Mouse (Mus musculus) hindbrain, embryonic 14.5 days (tissue): ENCODE data around the gene Pcp4l1. TPM values are rescaled to one million over a fixed set of nuclear protein-coding genes. Genes with fewer than 3 reads are reported as not detected.

ENCODE experiments used
- ATAC-seq: fragments of 200-750 bp; cut with Nextera tagmentation; 2 replicates; pipeline ENCODE4 v1.8.0; 2017; ENCODE audit warnings: moderate number of reproducible peaks, mild to moderate bottlenecking, moderate TSS enrichment, moderate library complexity; ENCODE audit not compliant: low FRiP score
- DNase-seq: peaks from one replicate; pipeline ENCODE4 v3.0.0-alpha.2; 2015; ENCODE audit warnings: low spot score
- H3K27ac ChIP-seq: fragments of 300-500 bp; sonication (generic); 2 replicates; pipeline ENCODE4 v1.5.1; 2014; ENCODE audit warnings: mild to moderate bottlenecking, moderate library complexity
- H3K27me3 ChIP-seq: fragments of 300-500 bp; sonication (generic); 2 replicates; pipeline ENCODE4 v1.6.1; 2014; ENCODE audit warnings: mild to moderate bottlenecking, low read length, mixed read lengths; ENCODE audit not compliant: control insufficient read depth, insufficient read depth
- H3K36me3 ChIP-seq: fragments of 300-500 bp; sonication (generic); replicated peaks from 2 replicates; pipeline ENCODE4 v1.6.1; 2014; ENCODE audit not compliant: control insufficient read depth, insufficient read depth
- H3K4me1 ChIP-seq: fragments of 300-500 bp; sonication (generic); replicated peaks from 2 replicates; pipeline ENCODE4 v1.6.1; 2014; ENCODE audit warnings: antibody characterized with exemption, low read length, mixed read lengths; ENCODE audit not compliant: control insufficient read depth, insufficient read depth
- H3K4me2 ChIP-seq: fragments of 300-500 bp; sonication (generic); replicated peaks from 2 replicates; pipeline ENCODE4 v1.6.1; 2014; ENCODE audit warnings: mild to moderate bottlenecking, moderate library complexity
- H3K4me3 ChIP-seq: fragments of 300-500 bp; sonication (generic); replicated peaks from 2 replicates; pipeline ENCODE4 v1.5.1; 2014; ENCODE audit warnings: mild to moderate bottlenecking, low read length
- H3K9ac ChIP-seq: fragments of 300-500 bp; sonication (generic); 2 replicates; pipeline ENCODE4 v1.6.1; 2014
- H3K9me3 ChIP-seq: fragments of 300-500 bp; sonication (generic); 2 replicates; pipeline ENCODE4 v1.6.1; 2016; ENCODE audit warnings: low read length; ENCODE audit not compliant: control insufficient read depth
- WGBS: fragments of 180-500 bp; shearing (Covaris S2); extraction: QIAGEN DNeasy Blood & Tissue Kit; methylation state at CpG from one replicate; pipeline ENCODE4 v1.1.7; 2014; 5-methylcytosine and 5-hydroxymethylcytosine counted together
- polyA plus RNA-seq: library from polyadenylated mRNA; unstranded; fragments of >200 nt; fragmentation: Nextera tagmentation; extraction: Ambion mirVana; gene quantifications from 2 replicates; pipeline ENCODE4 v1.2.1, GENCODE M21; 2014

Pcp4l1 gene
- polyA plus RNA-seq, 1 experiment from 2014 or later = 55.1 TPM

DNA sequence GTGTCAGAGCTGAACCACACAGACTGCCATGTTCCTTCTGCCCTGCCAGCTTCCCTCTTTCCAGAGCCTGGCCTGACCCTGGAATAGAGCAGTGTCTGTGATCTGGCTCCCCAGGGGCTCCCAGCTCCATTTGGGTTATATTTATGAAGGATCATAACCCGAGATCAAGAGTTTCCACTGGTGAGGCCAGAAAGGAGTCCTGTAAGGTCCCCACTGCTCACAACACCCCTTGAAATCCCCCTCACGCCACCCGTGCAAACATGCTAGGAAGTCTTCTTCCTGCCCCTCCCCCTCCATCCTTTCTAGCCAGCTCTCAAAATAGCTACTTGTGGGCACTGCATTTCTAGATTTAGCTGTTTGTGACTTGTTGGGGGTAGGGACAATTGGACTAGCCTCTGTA is 12.4 kb downstream of the Pcp4l1 start:
- 80% methylated on average over 3 of the region's 3 CpGs for WGBS
- no peak overlapping the region for H3K27ac ChIP-seq
- H3K4me3 ChIP-seq = no peak overlapping the region
- H3K9ac ChIP-seq = no peak overlapping the region
- ATAC-seq = no peak
- DNase-seq = no peak
- H3K4me1 ChIP-seq = peaks cover 7% of the 10 kb centered on the region; the same call in 1 of the 2 replicates
- no peaks in the 10 kb centered on the region for H3K36me3 ChIP-seq
- H3K9me3 ChIP-seq = no peaks in the 10 kb centered on the region
- H3K4me2 ChIP-seq = no peak overlapping the region
- H3K27me3 ChIP-seq = no peaks in the 10 kb centered on the region

DNA sequence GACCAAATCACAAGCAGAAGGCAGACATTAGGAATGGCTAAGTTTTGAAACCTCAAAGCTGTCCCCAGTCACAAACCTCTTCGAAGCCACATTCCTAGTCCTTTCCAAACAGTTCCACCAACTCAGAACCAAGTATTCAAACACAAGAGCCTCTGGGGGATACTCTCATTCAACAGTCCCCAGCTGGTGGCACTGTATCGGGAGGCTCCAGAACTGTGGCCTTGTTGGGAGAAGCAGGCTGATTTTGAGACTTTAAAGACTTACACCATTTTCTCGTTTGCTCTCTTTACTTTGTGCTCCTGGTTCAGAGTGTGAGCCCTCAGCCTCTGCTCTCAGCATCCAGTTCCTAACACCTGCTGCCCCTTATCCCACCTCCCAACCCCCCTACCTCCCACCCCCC is 13.0 kb downstream of the Pcp4l1 start:
- Histone ChIP-seq H3K36me3 (no peaks in the 10 kb centered on the region), H3K9ac (no peak overlapping the region), H3K4me3 (no peak overlapping the region), H3K4me2 (no peak overlapping the region), H3K9me3 (no peaks in the 10 kb centered on the region), H3K4me1 (0 out of 2 replicates have a peak, but pooled peaks cover under 1% of the 10 kb centered on the region), H3K27ac (no peak overlapping the region), H3K27me3 (no peaks in the 10 kb centered on the region)
- ATAC-seq (no peak), DNase-seq (no peak)
- WGBS = 76% methylated on average over 3 of the region's 3 CpGs

DNA sequence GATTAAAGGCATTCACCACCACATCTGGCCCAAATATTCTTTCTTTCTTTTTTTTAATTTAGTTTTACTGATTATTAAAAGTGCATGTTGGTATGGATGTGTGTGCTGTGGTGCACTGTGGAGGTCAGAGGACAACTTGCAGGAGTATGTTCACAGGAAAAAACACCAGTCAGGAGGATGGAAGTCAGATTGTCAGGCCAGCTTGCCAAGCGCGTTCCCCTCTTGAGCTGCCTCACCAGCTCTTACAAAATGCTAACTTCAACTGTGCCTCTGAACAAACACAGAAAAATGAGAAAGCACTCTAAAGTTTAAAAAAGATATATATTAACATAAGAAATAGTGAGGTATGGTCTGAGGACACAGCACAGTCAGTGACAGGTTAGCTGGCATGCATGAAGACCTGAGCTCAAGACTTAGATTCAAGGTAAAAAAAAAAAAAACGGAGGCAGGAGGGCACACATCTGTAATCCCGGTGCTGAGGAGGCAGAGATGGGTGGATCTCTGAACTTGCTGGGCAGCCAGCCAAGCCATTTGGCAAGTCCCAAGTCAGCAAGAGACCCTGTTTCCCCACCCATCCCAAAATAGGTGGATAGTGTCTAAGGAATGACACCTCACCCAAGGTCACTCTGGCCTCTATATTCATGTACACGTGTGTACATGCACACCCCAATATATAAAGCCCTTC is 16.4 kb downstream of the Pcp4l1 start:
- DNase-seq = no peak
- H3K4me3 ChIP-seq = no peak overlapping the region
- H3K9ac ChIP-seq = no peak overlapping the region
- no peaks in the 10 kb centered on the region for H3K9me3 ChIP-seq
- ATAC-seq = no peak
- H3K27ac ChIP-seq = no peak overlapping the region
- H3K4me2 ChIP-seq = no peak overlapping the region
- no peaks in the 10 kb centered on the region for H3K4me1 ChIP-seq
- WGBS = 86% methylated on average over 5 of the region's 5 CpGs
- no peaks in the 10 kb centered on the region for H3K36me3 ChIP-seq
- no peaks in the 10 kb centered on the region for H3K27me3 ChIP-seq

DNA sequence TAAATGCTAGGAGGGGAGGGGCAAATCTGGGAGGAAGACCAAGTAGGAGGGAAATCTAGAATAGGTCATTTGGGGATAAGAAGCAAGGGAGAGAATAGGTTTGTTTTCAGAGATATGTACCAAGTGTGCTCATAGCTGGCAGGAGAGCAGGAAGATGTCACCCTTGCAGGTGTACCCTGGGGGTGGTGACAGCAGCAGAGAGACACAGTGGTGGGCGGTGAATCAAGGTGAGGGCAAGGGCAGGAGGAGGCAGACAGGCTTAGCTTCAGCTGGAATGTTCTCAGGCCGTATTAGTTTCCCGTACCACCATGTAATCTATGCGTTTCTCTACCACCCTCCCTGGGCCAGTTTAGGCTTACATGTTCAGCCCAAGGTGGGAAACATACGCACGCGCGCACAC is 23.3 kb downstream of the Pcp4l1 start:
- ATAC-seq = no peak
- Histone ChIP-seq H3K9me3 (no peaks in the 10 kb centered on the region), H3K4me1 (no peaks in the 10 kb centered on the region), H3K4me3 (no peak overlapping the region), H3K36me3 (no peaks in the 10 kb centered on the region), H3K9ac (no peak overlapping the region), H3K27me3 (no peaks in the 10 kb centered on the region), H3K4me2 (no peak overlapping the region), H3K27ac (no peak overlapping the region)
- 94% methylated on average over 8 of the region's 8 CpGs for WGBS
- DNase-seq = no peak

DNA sequence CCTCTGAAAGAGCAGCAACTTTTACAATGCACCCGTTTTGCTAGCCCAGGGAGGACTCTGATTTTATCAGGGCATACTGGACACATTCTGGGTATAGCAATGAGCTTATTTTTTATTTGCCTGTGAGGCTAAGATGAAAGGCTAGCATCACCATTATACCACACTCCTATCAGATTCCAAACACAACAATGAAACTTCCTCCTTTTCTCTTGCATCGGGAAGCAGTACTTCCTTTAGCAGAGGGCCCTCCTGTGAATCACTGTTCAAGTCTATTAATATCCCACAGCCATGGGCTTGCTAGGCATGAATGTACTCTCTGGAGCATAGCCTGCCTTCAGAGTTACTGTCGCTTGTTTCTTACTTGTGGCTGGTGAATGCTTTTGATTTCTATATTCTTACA is 24.9 kb downstream of the Pcp4l1 start:
- WGBS = 58% methylated on average over 3 of the region's 3 CpGs
- no peak overlapping the region for H3K9ac ChIP-seq
- ATAC-seq (no peak), DNase-seq (no peak)
- H3K36me3 ChIP-seq = no peaks in the 10 kb centered on the region
- no peaks in the 10 kb centered on the region for H3K4me1 ChIP-seq
- peak overlapping the region; percentile 32; the same call in 1 of the 2 replicates for H3K27ac ChIP-seq
- no peak overlapping the region for H3K4me3 ChIP-seq
- H3K4me2 ChIP-seq = no peak overlapping the region
- no peaks in the 10 kb centered on the region for H3K9me3 ChIP-seq
- no peaks in the 10 kb centered on the region for H3K27me3 ChIP-seq

DNA sequence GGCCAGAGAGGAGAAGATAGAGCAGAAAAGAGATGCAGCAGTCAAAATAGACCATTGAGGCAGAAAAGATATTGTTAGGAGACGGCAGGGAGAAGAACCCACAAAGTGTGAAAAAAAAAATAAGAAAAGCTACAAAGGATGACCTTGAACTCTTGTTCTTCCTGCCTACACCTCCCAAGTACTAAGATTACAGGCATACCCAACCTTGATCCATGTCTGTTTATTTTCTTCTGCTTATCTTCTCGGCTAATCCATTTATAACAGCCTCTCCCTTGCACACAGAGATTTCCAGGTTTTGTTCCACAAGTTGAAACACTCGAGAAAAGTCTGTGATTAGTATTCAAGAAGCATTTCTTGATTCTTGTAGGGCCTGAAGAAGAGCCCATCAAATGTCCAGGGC is 26.2 kb downstream of the Pcp4l1 start:
- Histone ChIP-seq H3K4me2 (no peak overlapping the region), H3K27ac (no peak overlapping the region), H3K9ac (no peak overlapping the region), H3K4me3 (no peak overlapping the region), H3K27me3 (no peaks in the 10 kb centered on the region), H3K9me3 (no peaks in the 10 kb centered on the region), H3K4me1 (no peaks in the 10 kb centered on the region), H3K36me3 (no peaks in the 10 kb centered on the region)
- DNase-seq (no peak), ATAC-seq (no peak)
- WGBS = 75% methylated on average over 3 of the region's 3 CpGs

DNA sequence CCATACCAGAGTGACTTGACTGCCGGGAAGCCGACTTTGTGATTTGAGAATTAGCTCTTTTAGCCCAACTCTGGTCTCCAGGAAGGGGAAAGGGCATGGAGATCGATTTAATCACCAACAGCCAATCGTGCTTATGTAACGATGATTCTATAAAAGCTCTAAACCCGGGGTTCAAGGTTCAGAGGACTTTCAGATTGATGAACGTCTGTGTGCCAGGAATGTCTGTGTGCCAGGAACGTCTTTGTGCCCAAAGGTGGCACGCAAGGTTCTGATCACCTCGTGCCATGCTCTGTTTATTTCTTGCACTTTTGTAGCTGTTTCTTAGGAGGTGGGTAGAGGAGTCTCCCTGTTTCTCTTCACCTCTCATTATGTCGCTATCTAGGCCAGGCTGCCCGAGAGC is 27.2 kb downstream of the Pcp4l1 start:
- H3K27me3 ChIP-seq = no peaks in the 10 kb centered on the region
- WGBS = 90% methylated on average over 12 of the region's 12 CpGs
- DNase-seq (no peak), ATAC-seq (no peak)
- no peak overlapping the region for H3K4me3 ChIP-seq
- no peaks in the 10 kb centered on the region for H3K4me1 ChIP-seq
- H3K4me2 ChIP-seq = no peak overlapping the region
- H3K9ac ChIP-seq = no peak overlapping the region
- no peaks in the 10 kb centered on the region for H3K9me3 ChIP-seq
- no peak overlapping the region for H3K27ac ChIP-seq
- H3K36me3 ChIP-seq = no peaks in the 10 kb centered on the region

DNA sequence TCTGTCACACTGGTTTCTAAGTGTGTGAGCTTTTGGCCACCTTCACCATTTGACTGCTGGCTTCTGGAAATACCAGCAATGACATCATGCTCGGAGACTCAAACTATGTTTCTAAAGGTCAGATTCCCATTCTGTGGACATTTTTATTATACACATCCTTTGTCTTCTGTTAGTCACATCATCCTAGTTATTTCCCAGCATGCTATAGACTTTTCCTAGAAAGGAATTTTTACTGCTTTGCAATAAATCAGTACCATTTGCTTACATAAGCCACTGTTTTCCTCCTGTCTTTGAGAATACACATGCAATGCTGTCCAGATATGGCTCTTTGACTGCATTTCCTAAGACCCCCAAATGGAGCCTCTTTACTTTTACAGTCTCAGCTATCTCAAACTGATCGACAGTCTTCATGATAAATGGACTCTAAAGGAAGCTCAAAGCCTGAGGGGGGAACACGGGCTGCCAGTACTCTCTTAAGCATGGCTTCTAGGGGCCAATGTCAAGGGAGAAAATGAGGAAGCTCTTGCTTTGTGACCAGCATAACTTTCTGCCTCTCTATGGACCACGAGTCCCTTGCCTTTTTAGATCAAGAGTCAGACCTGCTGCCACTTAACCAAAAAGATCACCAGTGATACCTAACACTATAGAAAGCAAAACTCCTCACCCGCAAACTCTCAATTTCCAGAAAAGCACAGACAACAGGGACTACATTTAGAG is 30.3 kb downstream of the Pcp4l1 start:
- ATAC-seq = no peak
- DNase-seq = no peak
- no peaks in the 10 kb centered on the region for H3K9me3 ChIP-seq
- WGBS = 83% methylated on average over 5 of the region's 5 CpGs
- H3K4me1 ChIP-seq = no peaks in the 10 kb centered on the region
- no peak overlapping the region for H3K27ac ChIP-seq
- H3K9ac ChIP-seq = no peak overlapping the region
- H3K4me3 ChIP-seq = no peak overlapping the region
- H3K4me2 ChIP-seq = no peak overlapping the region
- no peaks in the 10 kb centered on the region for H3K36me3 ChIP-seq
- no peaks in the 10 kb centered on the region for H3K27me3 ChIP-seq

DNA sequence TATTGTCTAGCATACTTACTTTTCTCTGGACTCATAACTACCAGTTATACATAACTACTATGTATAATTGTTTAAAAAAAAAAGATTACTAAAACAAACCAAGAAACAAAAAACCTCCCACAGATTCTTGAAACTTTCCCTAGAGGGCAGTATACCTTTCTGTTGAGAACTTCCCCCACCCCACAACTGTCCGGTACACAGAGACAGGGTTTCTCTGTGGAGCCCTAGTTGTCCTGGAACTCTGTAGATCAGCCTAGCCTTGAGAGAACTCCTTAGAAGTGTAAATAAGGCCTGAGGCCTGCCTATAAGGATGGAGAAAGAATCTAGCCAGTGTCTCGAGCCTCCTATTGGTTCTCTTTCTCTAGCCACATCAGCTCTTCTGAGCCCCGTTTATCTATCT is 31.8 kb downstream of the Pcp4l1 start:
- no peak overlapping the region for H3K4me2 ChIP-seq
- H3K4me1 ChIP-seq = no peaks in the 10 kb centered on the region
- 36% methylated on average over 3 of the region's 3 CpGs for WGBS
- H3K4me3 ChIP-seq = no peak overlapping the region
- H3K9me3 ChIP-seq = no peaks in the 10 kb centered on the region
- peaks cover 11% of the 10 kb centered on the region for H3K27me3 ChIP-seq
- no peak overlapping the region for H3K27ac ChIP-seq
- no peak for DNase-seq
- ATAC-seq = no peak
- H3K9ac ChIP-seq = no peak overlapping the region
- no peaks in the 10 kb centered on the region for H3K36me3 ChIP-seq
